Mouse (Mus musculus): ENCODE measurements around the gene Mfsd9.

- TF ChIP-seq CTCF (IDR thresholded peaks at IDR 0.05; ENCODE audit: low read depth, low read length) (no peak), POLR2A (IDR thresholded peaks at IDR 0.05; ENCODE audit: insufficient read depth, low read length) (no peak)
Observed at GRCm38 (mm10) chr1:40799121-40799520, 8.6 kb upstream of the Mfsd9 start.

All from ES-Bruce4 (cell line).